8 mouse cellular contexts compared by ENCODE assay signal in genomic region chr9:44234479-44235427, GRCm38 (mm10). TPM values are rescaled to one million over a fixed set of nuclear protein-coding genes. Genes with fewer than 3 reads are reported as not detected.
DNase-seq lines count a peak whose midpoint lies in the region; ATAC-seq and TF ChIP-seq lines count a peak whose summit lies in the region.

No protein-coding gene starts in this region.

- TF ChIP-seq EP300 in liver, embryonic 14.5 days (IDR thresholded peaks at IDR 0.05; ENCODE audit: low read depth) = no peak

- peak overlapping the region; percentile 91 for H3K4me3 ChIP-seq in forebrain, postnatal 0 days (ENCODE audit: low read depth, low read length)
- H3K4me3 ChIP-seq in hindbrain, postnatal 0 days (ENCODE audit: low read length) = peak overlapping the region; percentile 97
- H3K4me3 ChIP-seq in liver, embryonic 14.5 days (ENCODE audit: insufficient read depth in 1 of 2, low read depth in 2 of 2, low read length in 2 of 2) = peak overlapping the region; percentile 84 to 98
- peak overlapping the region; percentile 12; the same call in 1 of the 2 replicates for H3K4me3 ChIP-seq in thymus, adult 2 months (ENCODE audit: control insufficient read depth, insufficient read depth, low read length)

- peak overlapping the region; percentile 41 for H3K4me2 ChIP-seq in forebrain, postnatal 0 days (ENCODE audit: low read depth)
- peak overlapping the region; percentile 59 for H3K4me2 ChIP-seq in hindbrain, postnatal 0 days (ENCODE audit: low read depth, low read length)
- peak overlapping the region; percentile 94 for H3K4me2 ChIP-seq in liver, embryonic 14.5 days (ENCODE audit: low read depth)

- H3K27me3 ChIP-seq in forebrain, postnatal 0 days (ENCODE audit: insufficient read depth, low read length) = no peaks in the 10 kb centered on the region
- H3K27me3 ChIP-seq in hindbrain, postnatal 0 days (ENCODE audit: insufficient read depth, low read length) = no peaks in the 10 kb centered on the region
- H3K27me3 ChIP-seq in liver, embryonic 14.5 days (ENCODE audit: control insufficient read depth, insufficient read depth, low read length) = no peaks in the 10 kb centered on the region
- no peaks in the 10 kb centered on the region for H3K27me3 ChIP-seq in thymus, adult 2 months (ENCODE audit: control insufficient read depth, insufficient read depth, low read length)

- H3K9me3 ChIP-seq in forebrain, postnatal 0 days (ENCODE audit: low read length) = no peaks in the 10 kb centered on the region
- H3K9me3 ChIP-seq in hindbrain, postnatal 0 days (ENCODE audit: low read length) = no peaks in the 10 kb centered on the region
- no peaks in the 10 kb centered on the region for H3K9me3 ChIP-seq in liver, embryonic 14.5 days (ENCODE audit: control insufficient read depth, low read length)

- 24% methylated on average over 19 of the region's 19 CpGs for WGBS in forebrain, postnatal 0 days
- 27% methylated on average over 19 of the region's 19 CpGs for WGBS in hindbrain, postnatal 0 days
- WGBS in liver, embryonic 14.5 days (ENCODE audit: insufficient replicate concordance) = 11% methylated on average over 19 of the region's 19 CpGs
- 13% methylated on average over 19 of the region's 19 CpGs for WGBS in thymus, adult 2 months

- peaks cover 5% of the 10 kb centered on the region; the same call in 1 of the 2 replicates for H3K4me1 ChIP-seq in forebrain, postnatal 0 days (ENCODE audit: insufficient read depth)
- peaks cover 14% of the 10 kb centered on the region for H3K4me1 ChIP-seq in hindbrain, postnatal 0 days (ENCODE audit: insufficient read depth, low read length)
- H3K4me1 ChIP-seq in liver, embryonic 14.5 days (replicated peaks; ENCODE audit: control insufficient read depth in 2 of 2, insufficient read depth in 2 of 2, low read length in 1 of 2) = peaks cover 10 to 16% of the 10 kb centered on the region in 2 experiments
- H3K4me1 ChIP-seq in thymus, adult 2 months (replicated peaks; ENCODE audit: control insufficient read depth, insufficient read depth, low read length) = peaks cover 44% of the 10 kb centered on the region

- DNase-seq in layer of hippocampus, adult 11-12 months (ENCODE audit: low spot score) = peak; percentile 59
- DNase-seq in layer of hippocampus, adult 9-10 months (ENCODE audit: low spot score) = no peak
- peak; percentile 27 for DNase-seq in cerebellum, adult 11 months
- peak; percentile 33 for DNase-seq in forebrain, postnatal 0 days
- DNase-seq in hindbrain, postnatal 0 days (ENCODE audit: low spot score) = no peak
- DNase-seq in liver, embryonic 14.5 days (ENCODE audit: low read depth in 3 of 3, low spot score in 3 of 3) = peak; percentile 60 to 66 (median 62)
- DNase-seq in naive thymus-derived CD4-positive, alpha-beta T cell, adult 2 months (ENCODE audit: low read depth) = peak; percentile 62
- DNase-seq in thymus, adult 2 months = peak; percentile 78

- H3K36me3 ChIP-seq in forebrain, postnatal 0 days (ENCODE audit: insufficient read depth) = no peaks in the 10 kb centered on the region
- no peaks in the 10 kb centered on the region for H3K36me3 ChIP-seq in hindbrain, postnatal 0 days (ENCODE audit: insufficient read depth, low read length)
- no peaks in the 10 kb centered on the region for H3K36me3 ChIP-seq in liver, embryonic 14.5 days (replicated peaks; ENCODE audit: control insufficient read depth, insufficient read depth, low read depth)
- peaks cover 4% of the 10 kb centered on the region; the same call in 1 of the 2 replicates for H3K36me3 ChIP-seq in thymus, adult 2 months (ENCODE audit: control insufficient read depth, insufficient read depth, low read length)

- TF ChIP-seq CTCF in forebrain, postnatal 0 days (IDR thresholded peaks at IDR 0.05; ENCODE audit: low read depth) = no peak
- no peak for TF ChIP-seq CTCF in hindbrain, postnatal 0 days (IDR thresholded peaks at IDR 0.05; ENCODE audit: low read depth)
- TF ChIP-seq CTCF in liver, embryonic 14.5 days (IDR thresholded peaks at IDR 0.05; ENCODE audit: low read depth) = no peak
- TF ChIP-seq CTCF in thymus, adult 2 months (IDR thresholded peaks at IDR 0.05; ENCODE audit: borderline replicate concordance, control insufficient read depth, extremely low read depth, insufficient read depth, low read length, poor library complexity) = no peak

- peak overlapping the region; percentile 19; the same call in 1 of the 2 replicates for H3K9ac ChIP-seq in forebrain, postnatal 0 days
- peak overlapping the region; percentile 28; the same call in 1 of the 2 replicates for H3K9ac ChIP-seq in hindbrain, postnatal 0 days (replicated peaks; ENCODE audit: low read length)
- peak overlapping the region; percentile 95 for H3K9ac ChIP-seq in liver, embryonic 14.5 days (replicated peaks)

- H3K27ac ChIP-seq in forebrain, postnatal 0 days (ENCODE audit: low read depth, low read length) = 0 out of 2 replicates have a peak overlapping the region, but pooled peaks have one; percentile 30
- H3K27ac ChIP-seq in hindbrain, postnatal 0 days = peak overlapping the region; percentile 66
- H3K27ac ChIP-seq in liver, embryonic 14.5 days = peak overlapping the region; percentile 80
- peak overlapping the region; percentile 99 for H3K27ac ChIP-seq in thymus, adult 2 months (ENCODE audit: control insufficient read depth, insufficient read depth, low read length)

- 0 out of 2 replicates have a peak, but pooled peaks have one; percentile 37 for TF ChIP-seq POLR2A in thymus, adult 2 months (IDR thresholded peaks at IDR 0.05; ENCODE audit: control insufficient read depth, extremely low read depth, insufficient read depth, low read length, poor library complexity)

- no peak; the same call in 1 of the 2 replicates for ATAC-seq in forebrain, postnatal 0 days
- ATAC-seq in hindbrain, postnatal 0 days = peak; percentile 19; the same call in 1 of the 2 replicates
- ATAC-seq in liver, embryonic 14.5 days (ENCODE audit: insufficient read depth) = peak; percentile 47

RNA-seq across cellular contexts. Expression of gene Cbl, which starts 0.9 kb away (rescaled TPM):
- 16.0 and 24.4 TPM in 2 replicates for total RNA-seq in forebrain, postnatal 0 days (2014; rRNA removed)
- 6.8 and 14.4 TPM in 2 replicates for polyA plus RNA-seq in forebrain, postnatal 0 days (2015; fragmentation: Nextera tagmentation; extraction: Ambion mirVana)
- total RNA-seq in hindbrain, postnatal 0 days (2014; rRNA removed) = 24.2 and 30.5 TPM in 2 replicates
- 13.2 and 14.3 TPM in 2 replicates for polyA plus RNA-seq in hindbrain, postnatal 0 days (2015; fragmentation: Nextera tagmentation; extraction: Ambion mirVana)
- 3.4 and 3.9 TPM in 2 replicates for polyA plus RNA-seq in liver, embryonic 14.5 days (2012; rRNA removed)
- polyA plus RNA-seq in liver, embryonic 14.5 days (2014; fragmentation: Nextera tagmentation; extraction: Ambion mirVana) = 3.7 and 5.1 TPM in 2 replicates
- polyA plus RNA-seq in thymus, adult 2 months (2012; rRNA removed) = 132 and 194 TPM in 2 replicates

RNA-seq across cellular contexts. Expression of gene Ccdc153, which starts 5.7 kb away (rescaled TPM):
- 3.5 and 7.8 TPM in 2 replicates for total RNA-seq in forebrain, postnatal 0 days (2014; rRNA removed)
- 5.0 and 7.0 TPM in 2 replicates for polyA plus RNA-seq in forebrain, postnatal 0 days (2015; fragmentation: Nextera tagmentation; extraction: Ambion mirVana)
- total RNA-seq in hindbrain, postnatal 0 days (2014; rRNA removed) = 1.0 TPM in 1 of 2 replicates, not detected in the other
- 2.2 and 2.6 TPM in 2 replicates for polyA plus RNA-seq in hindbrain, postnatal 0 days (2015; fragmentation: Nextera tagmentation; extraction: Ambion mirVana)
- polyA plus RNA-seq in liver, embryonic 14.5 days (2012; rRNA removed) = not detected in 2 replicates
- polyA plus RNA-seq in liver, embryonic 14.5 days (2014; fragmentation: Nextera tagmentation; extraction: Ambion mirVana) = not detected in 2 replicates
- polyA plus RNA-seq in thymus, adult 2 months (2012; rRNA removed) = 6.1 and 13.0 TPM in 2 replicates

RNA-seq across cellular contexts. Expression of gene Pdzd3, which starts 16.5 kb away (rescaled TPM):
- 0.33 and 1.0 TPM in 2 replicates for total RNA-seq in forebrain, postnatal 0 days (2014; rRNA removed)
- 0.43 and 1.0 TPM in 2 replicates for polyA plus RNA-seq in forebrain, postnatal 0 days (2015; fragmentation: Nextera tagmentation; extraction: Ambion mirVana)
- 0.31 TPM in 1 of 2 replicates, not detected in the other for total RNA-seq in hindbrain, postnatal 0 days (2014; rRNA removed)
- polyA plus RNA-seq in hindbrain, postnatal 0 days (2015; fragmentation: Nextera tagmentation; extraction: Ambion mirVana) = 0.13 and 0.34 TPM in 2 replicates
- 0.02 and 0.05 TPM in 2 replicates for polyA plus RNA-seq in liver, embryonic 14.5 days (2012; rRNA removed)
- polyA plus RNA-seq in liver, embryonic 14.5 days (2014; fragmentation: Nextera tagmentation; extraction: Ambion mirVana) = 0.08 TPM in 1 of 2 replicates, not detected in the other
- polyA plus RNA-seq in thymus, adult 2 months (2012; rRNA removed) = 0.55 and 0.59 TPM in 2 replicates

RNA-seq across cellular contexts. Expression of gene Nlrx1, which starts 33.6 kb away (rescaled TPM):
- total RNA-seq in forebrain, postnatal 0 days (2014; rRNA removed) = 5.8 and 5.9 TPM in 2 replicates
- 5.7 and 7.1 TPM in 2 replicates for polyA plus RNA-seq in forebrain, postnatal 0 days (2015; fragmentation: Nextera tagmentation; extraction: Ambion mirVana)
- 5.7 and 12.7 TPM in 2 replicates for total RNA-seq in hindbrain, postnatal 0 days (2014; rRNA removed)
- polyA plus RNA-seq in hindbrain, postnatal 0 days (2015; fragmentation: Nextera tagmentation; extraction: Ambion mirVana) = 5.1 and 6.9 TPM in 2 replicates
- polyA plus RNA-seq in liver, embryonic 14.5 days (2012; rRNA removed) = 1.5 TPM in 2 replicates
- 2.7 and 3.4 TPM in 2 replicates for polyA plus RNA-seq in liver, embryonic 14.5 days (2014; fragmentation: Nextera tagmentation; extraction: Ambion mirVana)
- polyA plus RNA-seq in thymus, adult 2 months (2012; rRNA removed) = 13.4 and 16.2 TPM in 2 replicates

RNA-seq across cellular contexts. Expression of gene Abcg4, which starts 53.7 kb away (rescaled TPM):
- total RNA-seq in forebrain, postnatal 0 days (2014; rRNA removed) = 30.6 and 45.2 TPM in 2 replicates
- 15.2 and 20.4 TPM in 2 replicates for polyA plus RNA-seq in forebrain, postnatal 0 days (2015; fragmentation: Nextera tagmentation; extraction: Ambion mirVana)
- total RNA-seq in hindbrain, postnatal 0 days (2014; rRNA removed) = 59.1 and 69.6 TPM in 2 replicates
- polyA plus RNA-seq in hindbrain, postnatal 0 days (2015; fragmentation: Nextera tagmentation; extraction: Ambion mirVana) = 21.0 and 24.1 TPM in 2 replicates
- 35.6 and 41.6 TPM in 2 replicates for polyA plus RNA-seq in liver, embryonic 14.5 days (2012; rRNA removed)
- polyA plus RNA-seq in liver, embryonic 14.5 days (2014; fragmentation: Nextera tagmentation; extraction: Ambion mirVana) = 10.6 and 11.1 TPM in 2 replicates
- 1.2 and 2.7 TPM in 2 replicates for polyA plus RNA-seq in thymus, adult 2 months (2012; rRNA removed)

Comparison
In these comparisons a context has a peak if more than half of its experiments do, and no peak if none do; other contexts are left out.
1. DNase-seq: peak in layer of hippocampus, adult 11-12 months (single experiment), cerebellum, adult 11 months (single experiment), forebrain, postnatal 0 days (single experiment), liver, embryonic 14.5 days (3 of 3), naive thymus-derived CD4-positive, alpha-beta T cell, adult 2 months (single experiment) and thymus, adult 2 months (single experiment); none in layer of hippocampus, adult 9-10 months (single experiment) and hindbrain, postnatal 0 days (single experiment).
2. H3K27ac ChIP-seq: peak in every context shown above with its lines; median percentile 99 in thymus, adult 2 months; 80 in liver, embryonic 14.5 days; 66 in hindbrain, postnatal 0 days; 30 in forebrain, postnatal 0 days.
3. H3K4me2 ChIP-seq: peak in every context shown above with its lines; median percentile 94 in liver, embryonic 14.5 days; 59 in hindbrain, postnatal 0 days; 41 in forebrain, postnatal 0 days.
4. H3K4me3 ChIP-seq: peak in every context shown above with its lines; median percentile 97 in hindbrain, postnatal 0 days; 91 in forebrain, postnatal 0 days; 91 in liver, embryonic 14.5 days; 12 in thymus, adult 2 months.
5. H3K9ac ChIP-seq: peak in every context shown above with its lines; median percentile 95 in liver, embryonic 14.5 days; 28 in hindbrain, postnatal 0 days; 19 in forebrain, postnatal 0 days.